Comparison of ENCODE assay signal across 9 mouse cellular contexts in the genomic region with DNA sequence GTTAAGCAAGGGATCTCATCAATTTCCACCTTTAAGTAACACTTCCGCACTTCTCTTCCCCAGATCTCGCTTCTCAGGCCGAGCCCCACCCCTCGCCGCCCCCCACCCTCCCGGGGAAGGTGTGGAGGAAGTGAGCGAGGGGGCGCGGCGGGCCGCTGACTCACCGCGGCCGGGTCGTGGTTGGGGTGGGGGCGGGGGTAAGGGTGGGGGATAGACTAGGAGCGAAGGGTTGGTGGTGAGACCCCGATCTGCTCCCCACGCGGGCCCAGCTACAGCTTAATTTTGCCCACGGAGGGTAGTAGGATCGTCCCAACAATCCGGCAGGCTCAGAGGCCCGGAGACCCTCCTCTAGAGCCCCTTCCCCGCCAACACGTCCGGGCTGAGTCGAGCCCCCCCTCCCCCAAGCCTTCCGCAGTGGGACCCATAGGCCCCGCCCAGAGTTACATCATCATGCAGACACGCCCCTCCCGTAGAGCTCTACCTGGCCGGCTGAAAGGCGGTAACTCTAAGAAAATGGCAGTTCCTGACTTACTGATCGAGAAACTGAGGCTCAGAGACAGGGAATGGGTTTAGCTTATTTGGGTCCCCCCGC. TPM values are rescaled to one million over a fixed set of nuclear protein-coding genes. Genes with fewer than 3 reads are reported as not detected.
A peak's percentile ranks its signal among the peaks of the same experiment; 100 is the strongest.
DNase-seq lines count a peak whose midpoint lies in the region; ATAC-seq and TF ChIP-seq lines count a peak whose summit lies in the region.
"Had no signal": no experiment of that assay in that cellular context is flagged by ENCODE, and none has a peak within 500 bp of the region (broad histone marks: within the 10 kb centered on the region; RNA-seq: fewer than 3 reads in every experiment).

No protein-coding gene starts in this region.

- under 1% methylated on average over 36 of the region's 36 CpGs for whole genome bisulfite sequencing in heart, embryonic 13.5 days
- under 1% methylated on average over 32 of the region's 36 CpGs for WGBS in kidney, postnatal 0 days
- 3% methylated on average over 28 of the region's 36 CpGs for WGBS in macrophage (ENCODE audit: missing documents)

- H3K9ac ChIP-seq in heart, embryonic 13.5 days, result peak overlapping the region; percentile 99
- H3K9ac ChIP-seq in kidney, postnatal 0 days (ENCODE audit: low read depth, low read length), result peak overlapping the region; percentile 88

- 0 out of 2 replicates have a peak, but pooled peaks cover 3% of the 10 kb centered on the region for H3K9me3 ChIP-seq in heart, embryonic 13.5 days
- H3K9me3 ChIP-seq in kidney, postnatal 0 days (replicated peaks; ENCODE audit: low read length), result no peaks in the 10 kb centered on the region; the same call in 1 of the 2 replicates

- DNase-seq in CD4-positive, CD25-positive, alpha-beta regulatory T cell, adult 2 months (ENCODE audit: low read depth, low spot score), result peak; percentile 95
- DNase-seq in embryo, embryonic 10.5 days (ENCODE audit: low spot score), result peak; percentile 90
- DNase-seq in kidney, postnatal 0 days (ENCODE audit: low spot score), result peak; percentile 75
- DNase-seq in spleen, adult 12 weeks (ENCODE audit: low spot score), result peak; percentile 74
- DNase-seq in left cerebral cortex, adult 8-10 months (ENCODE audit: low spot score in 2 of 2), result no peak

- peaks cover 39% of the 10 kb centered on the region for H3K79me2 ChIP-seq in macrophage (ENCODE audit: inconsistent target)

- peak overlapping the region; percentile 100 for H3K4me3 ChIP-seq in heart, embryonic 13.5 days
- H3K4me3 ChIP-seq in kidney, postnatal 0 days (replicated peaks; ENCODE audit: low read depth, low read length), result peak overlapping the region; percentile 97
- H3K4me3 ChIP-seq in macrophage (ENCODE audit: inconsistent target), result peak overlapping the region; percentile 82

- no peak for TF ChIP-seq CTCF in kidney, postnatal 0 days (IDR thresholded peaks at IDR 0.05; ENCODE audit: low read depth)

- peaks cover 10% of the 10 kb centered on the region; the same call in 1 of the 2 replicates for H3K27me3 ChIP-seq in heart, embryonic 13.5 days (replicated peaks)
- no peaks in the 10 kb centered on the region for H3K27me3 ChIP-seq in kidney, postnatal 0 days (ENCODE audit: insufficient read depth, low read length)

- peak overlapping the region; percentile 98 for H3K27ac ChIP-seq in heart, embryonic 13.5 days (replicated peaks)
- peak overlapping the region; percentile 92 for H3K27ac ChIP-seq in kidney, postnatal 0 days
- H3K27ac ChIP-seq in macrophage, result peak overlapping the region; percentile 75

- H3K36me3 ChIP-seq in heart, embryonic 13.5 days, result peaks cover 9% of the 10 kb centered on the region
- H3K36me3 ChIP-seq in kidney, postnatal 0 days (ENCODE audit: insufficient read depth, low read length), result no peaks in the 10 kb centered on the region
- H3K36me3 ChIP-seq in macrophage (ENCODE audit: inconsistent target), result no peaks in the 10 kb centered on the region

- ATAC-seq in activated CD4-positive, CD25-positive, alpha-beta regulatory T cell, adult 4 months, result peak; percentile 57
- peak; percentile 45; the same call in 1 of the 2 replicates for ATAC-seq in heart, embryonic 13.5 days (ENCODE audit: extremely low read depth, insufficient number of reproducible peaks, low FRiP score, low TSS enrichment)
- peak; percentile 70 for ATAC-seq in kidney, postnatal 0 days (replicated peaks; ENCODE audit: low FRiP score, low read depth)

- H3K4me2 ChIP-seq in heart, embryonic 13.5 days, result peak overlapping the region; percentile 95
- peak overlapping the region; percentile 98 for H3K4me2 ChIP-seq in kidney, postnatal 0 days (ENCODE audit: low read length)

- peaks cover 32% of the 10 kb centered on the region for H3K4me1 ChIP-seq in heart, embryonic 13.5 days
- peaks cover 8% of the 10 kb centered on the region; the same call in 1 of the 2 replicates for H3K4me1 ChIP-seq in kidney, postnatal 0 days (replicated peaks; ENCODE audit: insufficient read depth, low read length)

RNA-seq across cellular contexts. Expression of gene Vasp, which starts 0.7 kb away (rescaled TPM):
- 100 to 1,000 TPM in 1 of 2 experiments, 10 to 100 TPM in 1; 96.0 to 113 TPM for polyA plus RNA-seq in activated CD4-positive, CD25-positive, alpha-beta regulatory T cell, adult 4 months (2017; shearing (Covaris generic))
- 81.2 and 81.7 TPM in 2 replicates for polyA plus RNA-seq in heart, embryonic 13.5 days (2015; fragmentation: Nextera tagmentation; extraction: Ambion mirVana)
- polyA plus RNA-seq in kidney, postnatal 0 days (2015; fragmentation: Nextera tagmentation; extraction: Ambion mirVana), result 89.4 and 94.4 TPM in 2 replicates
- total RNA-seq in macrophage (2018; cell fraction: chromatin; rRNA removed), result 100 to 1,000 TPM in 23 of 26 experiments, 10 to 100 TPM in 3; 79.0 to 988 (median 340) TPM
- 100 to 1,000 TPM in 18 of 26 experiments, 10 to 100 TPM in 8; 56.8 to 437 (median 218) TPM for total RNA-seq in macrophage (2018; cell fraction: cytosol; rRNA removed)
- 100 to 1,000 TPM in 23 of 26 experiments, 10 to 100 TPM in 3; 51.8 to 590 (median 307) TPM for total RNA-seq in macrophage (2018; cell fraction: nucleus; rRNA removed)
- 29.1 to 79.7 TPM (median 69.5 TPM) in 3 replicates for polyA plus RNA-seq in macrophage (2018)
- 10 to 100 TPM; 13.6 to 16.9 (median 15.6) TPM for total RNA-seq in left cerebral cortex, adult 8-10 months (2022)

RNA-seq across cellular contexts. Expression of gene Ppm1n, which starts 7.6 kb away (rescaled TPM):
- polyA plus RNA-seq in activated CD4-positive, CD25-positive, alpha-beta regulatory T cell, adult 4 months (2017; shearing (Covaris generic)), result 1 to 10 TPM; 1.1 to 1.2 TPM
- not detected in 2 replicates for polyA plus RNA-seq in heart, embryonic 13.5 days (2015; fragmentation: Nextera tagmentation; extraction: Ambion mirVana)
- polyA plus RNA-seq in kidney, postnatal 0 days (2015; fragmentation: Nextera tagmentation; extraction: Ambion mirVana), result 0.18 TPM in 1 of 2 replicates, not detected in the other
- 10 to 100 TPM in 1 of 26 experiments, 1 to 10 TPM in 12, under 1 TPM in 2, not detected in 11; 0.41 to 17.6 (median 3.0) TPM for total RNA-seq in macrophage (2018; cell fraction: chromatin; rRNA removed)
- total RNA-seq in macrophage (2018; cell fraction: cytosol; rRNA removed), result 1 to 10 TPM in 1 of 26 experiments, under 1 TPM in 14, not detected in 11; 0.05 to 1.1 (median 0.72) TPM
- 1 to 10 TPM in 11 of 26 experiments, under 1 TPM in 2, not detected in 13; 0.52 to 6.8 (median 3.9) TPM for total RNA-seq in macrophage (2018; cell fraction: nucleus; rRNA removed)
- polyA plus RNA-seq in macrophage (2018), result 0.38 TPM in 1 of 3 replicates, not detected in the others
- total RNA-seq in left cerebral cortex, adult 8-10 months (2022), result under 1 TPM in 1 of 4 experiments, not detected in 3; 0.68 TPM
- total RNA-seq: layer of hippocampus, postnatal 25 days had no signal

RNA-seq across cellular contexts. Expression of gene Rtn2, which starts 10.2 kb away (rescaled TPM):
- polyA plus RNA-seq in activated CD4-positive, CD25-positive, alpha-beta regulatory T cell, adult 4 months (2017; shearing (Covaris generic)), result not detected
- 26.1 and 29.3 TPM in 2 replicates for polyA plus RNA-seq in heart, embryonic 13.5 days (2015; fragmentation: Nextera tagmentation; extraction: Ambion mirVana)
- polyA plus RNA-seq in kidney, postnatal 0 days (2015; fragmentation: Nextera tagmentation; extraction: Ambion mirVana), result 7.3 and 7.4 TPM in 2 replicates
- total RNA-seq in macrophage (2018; cell fraction: chromatin; rRNA removed), result 10 to 100 TPM in 1 of 26 experiments, 1 to 10 TPM in 13, under 1 TPM in 7, not detected in 5; 0.20 to 21.6 (median 1.8) TPM
- total RNA-seq in macrophage (2018; cell fraction: cytosol; rRNA removed), result 1 to 10 TPM in 13 of 26 experiments, under 1 TPM in 12, not detected in 1; 0.14 to 6.2 (median 2.0) TPM
- 1 to 10 TPM in 15 of 26 experiments, under 1 TPM in 7, not detected in 4; 0.15 to 8.6 (median 2.9) TPM for total RNA-seq in macrophage (2018; cell fraction: nucleus; rRNA removed)
- 0.09 to 0.52 TPM (median 0.32 TPM) in 3 replicates for polyA plus RNA-seq in macrophage (2018)
- total RNA-seq in left cerebral cortex, adult 8-10 months (2022), result 100 to 1,000 TPM; 108 to 133 (median 114) TPM

RNA-seq across cellular contexts. Expression of gene Fosb, which starts 37.6 kb away (rescaled TPM):
- polyA plus RNA-seq in activated CD4-positive, CD25-positive, alpha-beta regulatory T cell, adult 4 months (2017; shearing (Covaris generic)), result 1 to 10 TPM in 1 of 2 experiments, under 1 TPM in 1; 0.79 to 1.1 TPM
- 0.14 and 0.16 TPM in 2 replicates for polyA plus RNA-seq in heart, embryonic 13.5 days (2015; fragmentation: Nextera tagmentation; extraction: Ambion mirVana)
- polyA plus RNA-seq in kidney, postnatal 0 days (2015; fragmentation: Nextera tagmentation; extraction: Ambion mirVana), result 0.11 TPM in 2 replicates
- 100 to 1,000 TPM in 4 of 26 experiments, 10 to 100 TPM in 4, 1 to 10 TPM in 13, under 1 TPM in 5; 0.25 to 730 (median 3.1) TPM for total RNA-seq in macrophage (2018; cell fraction: chromatin; rRNA removed)
- total RNA-seq in macrophage (2018; cell fraction: cytosol; rRNA removed), result 100 to 1,000 TPM in 3 of 26 experiments, 10 to 100 TPM in 8, 1 to 10 TPM in 8, under 1 TPM in 7; 0.20 to 141 (median 4.6) TPM
- 100 to 1,000 TPM in 3 of 26 experiments, 10 to 100 TPM in 9, 1 to 10 TPM in 9, under 1 TPM in 5; 0.30 to 353 (median 7.2) TPM for total RNA-seq in macrophage (2018; cell fraction: nucleus; rRNA removed)
- 0.74 to 2.0 TPM (median 1.2 TPM) in 3 replicates for polyA plus RNA-seq in macrophage (2018)
- total RNA-seq in left cerebral cortex, adult 8-10 months (2022), result 10 to 100 TPM; 11.1 to 15.1 (median 13.8) TPM

RNA-seq across cellular contexts. Expression of gene Opa3, which starts 44.1 kb away (rescaled TPM):
- polyA plus RNA-seq in activated CD4-positive, CD25-positive, alpha-beta regulatory T cell, adult 4 months (2017; shearing (Covaris generic)), result 10 to 100 TPM; 16.6 to 16.9 TPM
- 35.2 and 38.4 TPM in 2 replicates for polyA plus RNA-seq in heart, embryonic 13.5 days (2015; fragmentation: Nextera tagmentation; extraction: Ambion mirVana)
- polyA plus RNA-seq in kidney, postnatal 0 days (2015; fragmentation: Nextera tagmentation; extraction: Ambion mirVana), result 30.4 and 30.5 TPM in 2 replicates
- total RNA-seq in macrophage (2018; cell fraction: chromatin; rRNA removed), result 10 to 100 TPM; 13.1 to 57.2 (median 32.7) TPM
- total RNA-seq in macrophage (2018; cell fraction: cytosol; rRNA removed), result 10 to 100 TPM; 19.6 to 42.0 (median 27.8) TPM
- 10 to 100 TPM; 20.8 to 47.2 (median 34.9) TPM for total RNA-seq in macrophage (2018; cell fraction: nucleus; rRNA removed)
- polyA plus RNA-seq in macrophage (2018), result 17.8 to 20.2 TPM (median 18.5 TPM) in 3 replicates
- 10 to 100 TPM; 40.2 to 46.7 (median 43.1) TPM for total RNA-seq in left cerebral cortex, adult 8-10 months (2022)

Comparison
In these comparisons a context has a peak if more than half of its experiments do, and no peak if none do; other contexts are left out.
1. DNase-seq: peak in CD4-positive, CD25-positive, alpha-beta regulatory T cell, adult 2 months (single experiment), embryo, embryonic 10.5 days (single experiment), kidney, postnatal 0 days (single experiment) and spleen, adult 12 weeks (single experiment); none in left cerebral cortex, adult 8-10 months (0 of 2).
2. Peak in every context shown above with its lines, with median percentiles within 50 percentile points of each other: ATAC-seq, H3K27ac ChIP-seq and H3K4me3 ChIP-seq.